Mouse (Mus musculus) kidney, adult 2 months (tissue): Measurements from ENCODE around the gene Myom3.

Source experiments
- CTCF ChIP-seq: fragments of 200-500 bp; conservative IDR thresholded peaks from 2 replicates; pipeline ENCODE4 v1.5.1; 2011; ENCODE audit warnings: low read depth, mild to moderate bottlenecking, control low read depth, low read length, moderate library complexity, mixed read lengths; ENCODE audit not compliant: insufficient read depth, insufficient read length
- POLR2A ChIP-seq: fragments of 200-500 bp; IDR thresholded peaks from one replicate; pipeline ENCODE4 v1.6.1; 2011; ENCODE audit warnings: low read depth, low read length, control low read depth

DNA sequence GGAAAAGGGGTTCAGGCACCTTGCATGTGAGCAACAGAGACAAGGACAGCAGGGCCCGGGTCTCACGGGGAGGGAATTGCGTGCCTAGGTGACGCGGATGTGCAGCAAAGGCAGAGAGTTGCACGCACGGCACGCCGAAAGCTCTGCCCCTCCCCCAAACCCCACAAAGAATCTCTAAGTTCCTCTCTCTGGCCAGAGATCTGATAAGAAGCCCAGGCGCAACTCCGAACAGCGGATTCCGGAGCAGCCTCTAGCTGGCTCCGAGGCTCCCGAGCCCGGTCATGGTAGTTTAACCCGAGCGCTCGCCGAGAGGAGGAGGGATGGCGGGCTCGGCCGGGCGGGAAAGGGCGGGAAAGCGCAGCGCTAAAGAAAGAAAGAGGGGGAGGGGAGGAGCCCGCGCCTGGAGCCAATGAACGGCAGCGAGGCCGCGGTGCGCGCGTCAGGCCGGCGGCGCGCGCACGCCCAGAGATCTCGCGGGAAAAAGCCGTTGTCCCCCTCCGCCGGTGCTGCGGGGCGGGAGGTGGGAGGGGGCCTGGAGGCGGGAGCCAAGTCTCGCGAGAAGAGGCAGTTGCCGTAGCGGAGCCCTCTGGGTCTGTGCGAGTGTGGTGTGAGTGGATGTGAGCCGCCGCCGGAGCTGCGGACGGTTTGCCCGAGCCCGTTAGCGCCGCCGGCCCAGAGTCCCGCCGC, 96.2 kb downstream of the Myom3 start, which contains the start of gene Srsf10:
- TF ChIP-seq POLR2A (peak; percentile 66), CTCF (no peak)
